8 mouse cellular contexts compared by ENCODE assay signal in the genomic region with DNA sequence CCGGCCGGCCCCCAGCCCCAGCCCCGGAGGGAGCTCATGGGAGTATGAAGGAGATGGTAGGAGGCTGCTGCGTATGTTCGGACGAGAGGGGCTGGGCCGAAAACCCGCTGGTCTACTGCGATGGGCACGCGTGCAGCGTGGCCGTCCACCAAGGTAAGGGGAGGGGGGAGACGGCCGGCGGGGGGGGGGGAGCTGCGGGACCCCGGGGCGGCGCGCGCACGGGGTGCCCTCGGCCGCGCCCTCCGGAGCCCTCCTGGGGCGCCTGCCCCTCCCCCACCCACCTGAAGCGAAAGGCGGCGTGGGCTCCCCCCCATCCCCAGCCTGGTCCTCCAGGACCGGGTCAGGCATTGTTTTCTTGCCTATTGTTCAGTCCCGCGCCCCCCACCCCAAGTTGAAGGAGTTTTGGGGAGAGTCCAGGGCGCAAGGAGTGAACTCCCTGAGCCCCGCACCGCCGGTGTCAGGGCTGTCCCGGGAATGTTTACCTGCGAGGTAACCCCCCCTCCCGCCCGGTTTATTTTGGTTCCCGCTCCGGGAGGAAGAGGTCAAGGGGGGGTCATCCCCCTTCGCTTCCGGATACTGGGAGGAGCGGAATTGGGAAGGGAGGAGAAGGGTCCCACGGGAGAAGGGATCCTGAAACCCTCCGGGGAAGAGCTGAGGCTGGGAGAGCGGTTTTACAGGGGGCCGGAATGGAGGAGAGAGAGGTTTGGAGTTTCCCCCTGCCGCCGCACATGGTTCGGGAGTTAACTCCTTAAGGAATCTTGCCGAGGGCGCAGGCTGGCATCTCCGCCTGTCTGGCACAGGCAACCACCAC. TPM values are rescaled to one million over a fixed set of nuclear protein-coding genes. Genes with fewer than 3 reads are reported as not detected.
DNase-seq lines count a peak whose midpoint lies in the region; TF ChIP-seq lines count a peak whose summit lies in the region.

No protein-coding gene starts in this region.

- TF ChIP-seq POLR2A in heart, adult 2 months (IDR thresholded peaks at IDR 0.05; ENCODE audit: insufficient read depth, low read depth, low read length) = 0 out of 2 replicates have a peak, but pooled peaks have one; percentile 36
- TF ChIP-seq POLR2A in kidney, adult 2 months (IDR thresholded peaks at IDR 0.05; ENCODE audit: low read depth, low read length) = no peak
- TF ChIP-seq POLR2A in testis, adult 2 months (IDR thresholded peaks at IDR 0.05; ENCODE audit: control insufficient read depth, low read depth, low read length) = no peak

- H3K27ac ChIP-seq in layer of hippocampus, adult 2 months = peak overlapping the region; percentile 92
- peak overlapping the region; percentile 92 for H3K27ac ChIP-seq in heart, adult 2 months
- H3K27ac ChIP-seq in kidney, adult 2 months (ENCODE audit: insufficient read depth, low read depth, low read length) = peak overlapping the region; percentile 65
- H3K27ac ChIP-seq in testis, adult 2 months (ENCODE audit: control insufficient read depth, insufficient read depth, low read depth, low read length) = no peak overlapping the region

- WGBS in heart, adult 2 months = under 1% methylated on average over 42 of the region's 57 CpGs
- under 1% methylated on average over 49 of the region's 57 CpGs for WGBS in kidney, adult 2 months

- no peak for TF ChIP-seq CTCF in layer of hippocampus, adult 2 months (conservative IDR thresholded peaks at IDR 0.05)
- no peak for TF ChIP-seq CTCF in heart, adult 2 months (IDR thresholded peaks at IDR 0.05)
- TF ChIP-seq CTCF in kidney, adult 2 months (conservative IDR thresholded peaks at IDR 0.05; ENCODE audit: insufficient read depth, insufficient read length, low read depth, low read length) = no peak
- TF ChIP-seq CTCF in testis, adult 2 months (IDR thresholded peaks at IDR 0.05; ENCODE audit: control insufficient read depth, insufficient read depth, insufficient replicate concordance, low read depth, low read length) = no peak

- peak overlapping the region; percentile 76 for H3K4me3 ChIP-seq in layer of hippocampus, adult 2 months
- peak overlapping the region; percentile 74 for H3K4me3 ChIP-seq in heart, adult 2 months
- H3K4me3 ChIP-seq in kidney, adult 2 months (ENCODE audit: insufficient read depth, low read depth, low read length) = peak overlapping the region; percentile 83
- H3K4me3 ChIP-seq in testis, adult 2 months (ENCODE audit: control insufficient read depth, low read depth, low read length) = peak overlapping the region; percentile 71

- H3K4me1 ChIP-seq in heart, adult 2 months (ENCODE audit: control insufficient read depth, insufficient read depth, low read length) = peaks cover 10% of the 10 kb centered on the region
- H3K4me1 ChIP-seq in kidney, adult 2 months (ENCODE audit: control insufficient read depth, insufficient read depth, low read length) = peaks cover 15% of the 10 kb centered on the region
- peaks cover 31% of the 10 kb centered on the region for H3K4me1 ChIP-seq in testis, adult 2 months (ENCODE audit: control insufficient read depth, insufficient read depth, low read length)

- H3K9ac ChIP-seq in heart, adult 2 months (ENCODE audit: low read depth, low read length) = peak overlapping the region; percentile 89

- no peaks in the 10 kb centered on the region for H3K36me3 ChIP-seq in heart, adult 2 months (ENCODE audit: control insufficient read depth, insufficient read depth, low read length)
- H3K36me3 ChIP-seq in kidney, adult 2 months (ENCODE audit: control insufficient read depth, insufficient read depth, low read length) = no peaks in the 10 kb centered on the region
- no peaks in the 10 kb centered on the region for H3K36me3 ChIP-seq in testis, adult 2 months (ENCODE audit: control insufficient read depth, insufficient read depth, low read length)

- DNase-seq in layer of hippocampus, adult 2 months (ENCODE audit: low spot score in 2 of 2) = no peak
- no peak for DNase-seq in layer of hippocampus, postnatal 14 days (ENCODE audit: low spot score in 2 of 2)
- DNase-seq in cerebellum, adult 9-10 months = peak; percentile 69
- DNase-seq in heart, adult 2 months = peak; percentile 81 to 82
- peak; percentile 74 for DNase-seq in kidney, adult 2 months
- DNase-seq in lung, postnatal 10 days = peak; percentile 66
- no peak for DNase-seq in left cerebral cortex, adult 9 months (ENCODE audit: low spot score in 2 of 2)

- H3K79me2 ChIP-seq in heart, adult 2 months (replicated peaks; ENCODE audit: control insufficient read depth, insufficient read depth, low read length) = no peaks in the 10 kb centered on the region; the same call in 1 of the 2 replicates

- intact Hi-C loops in heart, adult 2 months (cut with DNase I) = loop anchor here (1.0 kb wide), 1 partner anchor 22 kb away; a partner anchor contains a TSS

- H3K27me3 ChIP-seq in heart, adult 2 months (ENCODE audit: control insufficient read depth, insufficient read depth, low read length) = no peaks in the 10 kb centered on the region
- no peaks in the 10 kb centered on the region for H3K27me3 ChIP-seq in kidney, adult 2 months (replicated peaks; ENCODE audit: control insufficient read depth, insufficient read depth, low read length)
- H3K27me3 ChIP-seq in testis, adult 2 months (ENCODE audit: control insufficient read depth, insufficient read depth, low read length) = no peaks in the 10 kb centered on the region

- TF ChIP-seq EP300 in heart, adult 2 months (IDR thresholded peaks at IDR 0.05; ENCODE audit: insufficient read depth, low read depth, low read length) = peak; percentile 68; the same call in 1 of the 2 replicates

RNA-seq across cellular contexts. Expression of a gene that starts 0.5 kb away (rescaled TPM):
- total RNA-seq in layer of hippocampus, adult 2 months (2021) = 100 to 1,000 TPM; 122 to 124 TPM
- total RNA-seq in layer of hippocampus, postnatal 14 days (2021) = 10 to 100 TPM; 72.8 to 83.8 TPM
- total RNA-seq in heart, adult 2 months (2021) = 10 to 100 TPM; 67.1 to 72.5 TPM
- polyA plus RNA-seq in heart, adult 2 months (2012; rRNA removed) = 37.9 and 46.2 TPM in 2 replicates
- polyA plus RNA-seq in kidney, adult 2 months (2012; rRNA removed) = 36.6 and 40.4 TPM in 2 replicates
- 7.4 and 8.2 TPM in 2 replicates for polyA plus RNA-seq in testis, adult 2 months (2012; rRNA removed)

RNA-seq across cellular contexts. Expression of a gene that starts 21.9 kb away (rescaled TPM):
- 10 to 100 TPM; 45.5 to 49.3 TPM for total RNA-seq in layer of hippocampus, adult 2 months (2021)
- 10 to 100 TPM; 47.1 to 50.2 TPM for total RNA-seq in layer of hippocampus, postnatal 14 days (2021)
- 100 to 1,000 TPM; 130 to 137 TPM for total RNA-seq in heart, adult 2 months (2021)
- polyA plus RNA-seq in heart, adult 2 months (2012; rRNA removed) = 82.7 and 106 TPM in 2 replicates
- polyA plus RNA-seq in kidney, adult 2 months (2012; rRNA removed) = 139 and 149 TPM in 2 replicates
- 17.6 and 17.7 TPM in 2 replicates for polyA plus RNA-seq in testis, adult 2 months (2012; rRNA removed)

RNA-seq across cellular contexts. Expression of a gene that starts 34.2 kb away (rescaled TPM):
- total RNA-seq in layer of hippocampus, adult 2 months (2021) = 10 to 100 TPM; 34.1 to 35.1 TPM
- total RNA-seq in layer of hippocampus, postnatal 14 days (2021) = 10 to 100 TPM; 12.1 to 13.5 TPM
- total RNA-seq in heart, adult 2 months (2021) = 1 to 10 TPM; 1.4 to 2.6 TPM
- polyA plus RNA-seq in heart, adult 2 months (2012; rRNA removed) = 0.44 and 0.61 TPM in 2 replicates
- 0.86 and 1.2 TPM in 2 replicates for polyA plus RNA-seq in kidney, adult 2 months (2012; rRNA removed)
- 0.47 and 0.58 TPM in 2 replicates for polyA plus RNA-seq in testis, adult 2 months (2012; rRNA removed)

RNA-seq across cellular contexts. Expression of a gene that starts 36.6 kb away (rescaled TPM):
- 10 to 100 TPM; 29.1 to 31.1 TPM for total RNA-seq in layer of hippocampus, adult 2 months (2021)
- 10 to 100 TPM; 29.9 to 32.7 TPM for total RNA-seq in layer of hippocampus, postnatal 14 days (2021)
- total RNA-seq in heart, adult 2 months (2021) = 1 to 10 TPM; 4.1 to 5.6 TPM
- polyA plus RNA-seq in heart, adult 2 months (2012; rRNA removed) = 9.5 and 17.8 TPM in 2 replicates
- 53.9 and 56.5 TPM in 2 replicates for polyA plus RNA-seq in kidney, adult 2 months (2012; rRNA removed)
- polyA plus RNA-seq in testis, adult 2 months (2012; rRNA removed) = 6.4 and 8.1 TPM in 2 replicates

RNA-seq across cellular contexts. Expression of a gene that starts 39.5 kb away (rescaled TPM):
- total RNA-seq in layer of hippocampus, adult 2 months (2021) = 100 to 1,000 TPM; 128 to 133 TPM
- total RNA-seq in layer of hippocampus, postnatal 14 days (2021) = 100 to 1,000 TPM; 140 to 149 TPM
- total RNA-seq in heart, adult 2 months (2021) = 100 to 1,000 TPM; 135 to 139 TPM
- polyA plus RNA-seq in heart, adult 2 months (2012; rRNA removed) = 273 and 314 TPM in 2 replicates
- 397 and 399 TPM in 2 replicates for polyA plus RNA-seq in kidney, adult 2 months (2012; rRNA removed)
- 102 and 104 TPM in 2 replicates for polyA plus RNA-seq in testis, adult 2 months (2012; rRNA removed)

Comparison
In these comparisons a context has a peak if more than half of its experiments do, and no peak if none do; other contexts are left out.
1. DNase-seq: peak in cerebellum, adult 9-10 months (single experiment), heart, adult 2 months (2 of 2), kidney, adult 2 months (single experiment) and lung, postnatal 10 days (single experiment); none in layer of hippocampus, adult 2 months (0 of 2), layer of hippocampus, postnatal 14 days (0 of 2) and left cerebral cortex, adult 9 months (0 of 2).
2. Peak in every context shown above with its lines, with median percentiles within 50 percentile points of each other: H3K4me3 ChIP-seq.